Mouse (Mus musculus): Measurements from ENCODE around the gene Mctp1.
"Not testable (repeated sequence)": the region's sequence is repeated elsewhere in the genome, so short reads cannot be mapped to it uniquely, and the experiment has no call there.

Gene Mctp1

DNA sequence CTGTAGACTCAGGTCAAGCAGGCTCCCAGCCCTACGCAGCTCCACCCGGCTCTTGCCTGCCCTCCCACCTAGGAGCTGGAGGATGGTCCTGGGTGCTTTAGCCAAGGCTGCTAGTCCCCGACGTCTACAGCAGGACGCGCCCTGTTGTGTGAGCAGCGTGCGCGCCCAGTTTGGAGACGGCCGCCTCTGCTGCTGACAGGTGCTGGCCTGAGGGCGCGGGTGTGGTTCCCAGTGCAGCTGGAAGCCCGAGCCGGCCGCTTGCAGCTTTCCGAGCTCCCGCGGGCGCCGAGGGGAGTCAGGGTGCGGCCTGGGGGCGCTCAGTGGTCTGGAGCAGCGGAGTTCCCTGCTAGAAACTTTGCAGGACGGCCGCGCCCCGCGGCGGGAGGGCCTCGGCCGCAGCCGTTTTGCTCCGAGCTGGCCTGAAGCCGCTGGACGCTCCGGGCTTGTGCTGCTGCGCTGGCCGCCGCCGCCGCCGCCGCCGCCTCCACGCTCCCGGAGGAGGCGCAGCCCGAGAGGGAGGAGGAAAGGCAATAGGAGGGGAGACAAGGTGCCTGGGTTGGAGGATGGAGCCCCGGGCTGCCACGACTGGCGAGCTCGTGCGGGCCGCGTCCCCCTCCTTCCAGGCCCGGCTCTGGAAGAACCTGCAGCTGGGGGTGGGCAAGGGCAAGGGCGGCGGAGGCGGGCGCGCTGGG lies at the start of gene Mctp1:
Gene Mctp1, plus strand, starts transcription at position 564 of the 692 bp plus-strand sequence.
- peak; percentile 94 for DNase-seq (ENCODE audit: low read depth, low spot score)

GRCm38 (mm10) chr13:76345941-76346340 lies 38.4 kb upstream of the Mctp1 start:
- DNase-seq (ENCODE audit: low read depth, low spot score): not testable (repeated sequence)

GRCm38 (mm10) chr13:76358720-76359119 lies 25.6 kb upstream of the Mctp1 start:
- DNase-seq (ENCODE audit: low read depth, low spot score): peak; percentile 87

DNA sequence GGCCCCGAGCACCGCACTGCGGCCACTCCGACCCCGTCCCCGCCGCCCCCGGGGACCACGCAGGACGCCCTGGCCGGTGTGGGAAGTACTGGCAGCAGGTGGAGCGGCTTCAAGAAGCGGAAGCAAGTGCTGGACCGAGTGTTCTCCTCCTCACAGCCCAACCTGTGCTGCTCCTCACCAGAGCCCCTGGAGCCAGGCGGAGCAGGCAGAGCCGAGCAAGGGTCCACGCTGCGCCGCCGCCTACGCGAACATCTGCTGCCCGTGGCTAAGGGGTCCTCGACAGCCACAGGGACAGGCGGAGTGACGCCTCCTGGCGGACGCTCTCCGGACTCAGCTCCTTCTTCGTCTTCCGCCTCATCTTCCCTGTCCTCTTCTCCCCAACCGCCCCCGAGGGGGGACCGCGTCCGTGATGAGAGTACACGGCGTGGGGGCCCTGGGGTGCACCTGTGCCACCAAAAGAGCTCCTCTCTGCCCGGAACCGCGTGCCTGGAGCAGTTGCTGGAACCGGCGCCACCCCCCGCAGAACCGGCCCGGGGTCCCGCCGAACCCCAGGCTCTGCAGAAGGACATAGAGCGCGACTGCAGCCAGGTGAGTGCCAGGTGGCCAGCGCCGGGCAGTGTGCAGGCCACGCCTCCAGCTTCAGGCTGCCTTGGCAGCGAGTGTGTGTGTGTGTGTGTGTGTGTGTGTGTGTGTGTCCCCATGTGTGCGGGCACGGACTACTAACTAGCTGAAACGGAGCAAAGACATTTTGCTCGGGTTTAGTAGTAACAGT lies 515 bp downstream of the Mctp1 start:
- DNase-seq (ENCODE audit: low read depth, low spot score): peak; percentile 57

GRCm38 (mm10) chr13:76388615-76389014 lies 4.3 kb downstream of the Mctp1 start:
- no peak for DNase-seq (ENCODE audit: low read depth, low spot score)

- DNase-seq (ENCODE audit: low read depth, low spot score): no peak
Observed at GRCm38 (mm10) chr13:76391920-76392319, 7.6 kb downstream of the Mctp1 start.

DNA sequence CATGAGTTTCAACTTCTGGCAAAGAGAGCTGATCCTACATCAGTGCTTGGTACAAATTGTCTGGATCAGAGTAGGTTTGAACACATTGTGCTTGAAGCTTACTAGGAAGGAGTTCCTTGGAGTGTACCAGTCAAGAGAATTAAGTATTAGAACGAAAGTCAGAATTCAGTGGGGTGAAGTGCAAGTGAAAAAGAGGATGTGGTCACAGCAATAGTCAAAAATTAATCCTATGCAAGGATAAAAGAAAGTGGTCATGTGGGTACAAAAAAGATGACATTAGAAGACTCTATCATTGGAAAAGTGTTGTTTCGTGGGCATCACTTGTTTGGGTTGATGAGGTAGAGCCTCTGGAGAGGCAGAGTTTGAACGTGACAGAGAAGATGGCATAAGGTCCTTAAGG lies 8.8 kb downstream of the Mctp1 start:
- no peak for DNase-seq (ENCODE audit: low read depth, low spot score)

- DNase-seq (ENCODE audit: low read depth, low spot score): no peak
Observed at GRCm38 (mm10) chr13:76395906-76396305, 11.6 kb downstream of the Mctp1 start.

GRCm38 (mm10) chr13:76409296-76409695 lies 25.0 kb downstream of the Mctp1 start:
- no peak for DNase-seq (ENCODE audit: low read depth, low spot score)

- DNase-seq (ENCODE audit: low read depth, low spot score): no peak
Observed at GRCm38 (mm10) chr13:76410665-76411064, 26.3 kb downstream of the Mctp1 start.

- DNase-seq (ENCODE audit: low read depth, low spot score): no peak
Observed at GRCm38 (mm10) chr13:76415346-76415745, 31.0 kb downstream of the Mctp1 start.

GRCm38 (mm10) chr13:76420111-76420510 lies 35.8 kb downstream of the Mctp1 start:
- DNase-seq (ENCODE audit: low read depth, low spot score): no peak

DNA sequence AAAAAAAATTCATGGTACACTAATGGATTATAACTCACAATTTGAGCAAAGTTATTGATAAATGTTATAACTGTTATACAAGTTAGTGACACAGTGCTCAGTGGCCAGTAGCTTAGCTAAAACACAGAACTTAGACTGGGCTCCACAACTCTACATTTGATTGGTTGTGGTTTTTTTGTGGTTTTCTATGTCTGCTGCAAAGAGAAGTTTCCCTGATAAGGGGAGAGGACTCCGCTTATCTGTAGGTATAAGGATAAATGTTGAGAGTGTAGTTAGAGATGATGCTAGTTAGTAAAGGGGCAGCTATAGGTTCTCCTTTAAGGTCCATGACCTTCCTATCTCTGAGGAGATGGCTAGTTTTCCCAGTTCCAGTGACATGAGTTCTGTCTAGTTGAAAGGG lies 36.7 kb downstream of the Mctp1 start:
- no peak for DNase-seq (ENCODE audit: low read depth, low spot score)

DNA sequence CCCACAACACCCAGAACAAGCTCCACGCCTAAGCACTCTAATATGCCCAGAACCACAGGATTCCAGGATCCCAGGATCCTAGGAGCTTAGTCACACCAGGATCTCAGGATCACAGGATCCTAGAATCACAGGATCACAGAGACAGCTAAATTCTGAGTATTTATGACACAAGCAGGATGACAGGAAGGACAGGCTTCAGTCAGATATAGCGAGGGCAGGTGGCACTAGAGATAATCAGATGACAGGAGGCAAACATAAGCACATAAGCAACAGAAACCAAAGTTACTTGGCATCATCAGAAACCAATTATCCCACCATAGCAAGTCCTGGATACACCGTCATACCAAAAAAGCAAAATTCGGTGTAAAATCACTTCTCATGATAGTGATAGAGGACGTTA lies 37.8 kb downstream of the Mctp1 start:
- DNase-seq (ENCODE audit: low read depth, low spot score): no peak

DNA sequence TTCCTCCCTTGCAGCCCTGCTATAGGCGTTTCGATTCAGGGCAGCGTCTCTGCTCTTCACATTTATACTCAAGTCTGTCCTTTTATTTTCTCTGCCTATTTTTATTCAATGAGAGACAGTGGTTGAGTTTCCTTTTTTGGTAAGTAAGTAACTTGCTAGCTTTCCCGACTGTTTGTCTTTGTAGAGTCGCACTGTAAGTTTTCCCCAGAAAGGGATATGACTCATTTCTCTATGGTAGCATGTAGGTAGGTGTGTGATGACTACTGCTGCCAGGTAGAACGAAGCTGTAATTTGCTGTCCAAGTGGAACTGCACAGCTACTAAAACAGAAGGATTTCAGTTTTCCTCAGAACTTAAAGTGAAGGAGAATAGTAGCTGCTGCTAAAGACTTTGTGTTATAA lies 45.1 kb downstream of the Mctp1 start:
- no peak for DNase-seq (ENCODE audit: low read depth, low spot score)

- no peak for DNase-seq (ENCODE audit: low read depth, low spot score)
Observed at GRCm38 (mm10) chr13:76429927-76430326, 45.6 kb downstream of the Mctp1 start.

DNA sequence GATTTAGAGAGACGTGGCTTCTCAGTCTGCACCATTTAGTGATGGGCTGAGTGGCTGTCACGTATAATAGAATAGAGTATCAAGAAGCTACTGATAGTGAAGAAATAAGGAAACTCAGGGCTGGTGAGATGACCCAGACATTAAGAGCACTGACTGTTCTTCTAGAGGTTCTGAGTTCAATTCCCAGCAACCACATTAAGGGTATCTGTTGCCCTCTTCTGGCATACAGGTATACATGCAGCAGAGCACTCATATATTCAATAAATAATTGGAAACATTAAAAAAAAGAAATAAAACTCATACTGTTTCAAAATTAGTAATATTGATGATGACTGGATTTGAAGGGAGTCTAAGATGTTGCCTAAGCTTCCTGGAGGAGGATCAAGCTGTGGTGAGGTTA lies 47.6 kb downstream of the Mctp1 start:
- DNase-seq (ENCODE audit: low read depth, low spot score): no peak

DNA sequence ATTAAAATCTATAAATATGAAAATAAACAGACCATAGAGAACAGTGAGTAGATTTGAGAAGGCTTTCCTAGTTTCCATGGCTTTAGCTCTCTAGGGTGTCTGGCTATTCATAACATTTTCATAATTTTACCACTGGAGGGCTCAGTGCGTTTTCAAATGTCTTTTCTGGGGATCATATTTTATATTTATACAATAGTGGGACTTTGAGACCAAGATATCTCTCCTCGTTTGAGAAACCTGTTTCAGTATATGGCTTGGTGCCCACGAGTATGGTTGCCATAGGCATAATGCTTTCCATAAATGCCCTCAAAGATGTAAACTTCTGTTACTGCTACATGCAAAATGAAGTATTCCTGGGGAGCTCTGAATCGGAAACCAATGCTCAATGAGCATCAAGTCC lies 49.1 kb downstream of the Mctp1 start:
- DNase-seq (ENCODE audit: low read depth, low spot score): no peak

GRCm38 (mm10) chr13:76436426-76436825 lies 52.1 kb downstream of the Mctp1 start:
- DNase-seq (ENCODE audit: low read depth, low spot score): no peak

DNA sequence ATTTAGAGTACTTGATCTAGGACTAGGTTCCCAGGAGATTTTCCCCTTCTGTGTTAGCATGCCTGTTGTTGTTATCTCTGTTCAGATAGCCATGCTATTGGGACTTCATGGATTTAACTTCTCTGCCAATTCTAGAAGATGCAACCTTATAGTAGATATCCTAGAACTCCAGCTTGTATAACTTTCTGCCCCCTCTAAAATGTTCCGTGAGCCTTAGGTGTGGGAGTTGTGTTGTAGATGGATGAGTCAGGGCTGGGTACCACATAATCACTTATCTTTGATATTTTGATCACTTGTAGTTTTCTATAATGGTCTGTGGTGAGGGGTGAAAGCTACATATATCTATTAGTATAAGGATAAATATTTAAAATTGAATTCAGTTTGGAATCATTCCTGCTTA lies 54.4 kb downstream of the Mctp1 start:
- DNase-seq (ENCODE audit: low read depth, low spot score): no peak

DNA sequence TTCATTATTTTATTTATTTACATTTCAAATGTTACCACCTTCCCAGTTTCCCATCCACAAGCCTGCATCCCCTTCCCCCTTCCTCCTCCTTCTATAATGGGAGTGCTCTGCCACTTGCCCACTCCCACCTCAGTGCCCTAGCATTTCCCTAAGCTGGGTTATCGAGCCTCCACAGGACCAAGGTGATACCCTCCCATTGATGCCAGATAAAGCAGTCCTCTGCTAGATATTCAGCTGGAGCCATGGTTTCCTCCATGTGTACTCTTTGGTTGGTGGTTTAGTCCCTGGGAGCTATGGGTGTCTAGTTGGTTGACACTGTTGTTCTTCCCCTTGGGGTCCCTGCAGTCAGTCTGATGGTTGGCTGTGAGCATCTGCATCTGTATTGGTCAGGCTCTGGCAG lies 61.7 kb downstream of the Mctp1 start:
- no peak for DNase-seq (ENCODE audit: low read depth, low spot score)

- no peak for DNase-seq (ENCODE audit: low read depth, low spot score)
Observed at GRCm38 (mm10) chr13:76447528-76447927, 63.2 kb downstream of the Mctp1 start.

- peak; percentile 61 for DNase-seq (ENCODE audit: low read depth, low spot score)
Observed at GRCm38 (mm10) chr13:76451526-76451925, 67.2 kb downstream of the Mctp1 start.
